Mouse (Mus musculus) embryonic facial prominence, embryonic 15.5 days (tissue): ENCODE results near the gene 1700008O03Rik. TPM values are rescaled to one million over a fixed set of nuclear protein-coding genes. Genes with fewer than 3 reads are reported as not detected.
A peak's percentile ranks its signal among the peaks of the same experiment; 100 is the strongest.

Source experiments
- ATAC-seq: fragments of 200-750 bp; cut with Nextera tagmentation; 2 replicates; pipeline ENCODE4 v1.8.0; 2017; ENCODE audit warnings: low read depth, moderate TSS enrichment; ENCODE audit not compliant: insufficient number of reproducible peaks, low FRiP score, low TSS enrichment
- H3K27ac ChIP-seq: fragments of 300-500 bp; sonication (generic); replicated peaks from 2 replicates; pipeline ENCODE4 v1.5.1; 2015; ENCODE audit warnings: mild to moderate bottlenecking, inconsistent platforms
- H3K27me3 ChIP-seq: fragments of 300-500 bp; sonication (generic); 2 replicates; pipeline ENCODE4 v1.6.1; 2015; ENCODE audit warnings: inconsistent platforms
- H3K36me3 ChIP-seq: fragments of 300-500 bp; sonication (generic); 2 replicates; pipeline ENCODE4 v1.6.1; 2015; ENCODE audit warnings: mild to moderate bottlenecking, inconsistent platforms
- H3K4me1 ChIP-seq: fragments of 300-500 bp; sonication (generic); 2 replicates; pipeline ENCODE4 v1.6.1; 2015; ENCODE audit warnings: inconsistent platforms
- H3K4me2 ChIP-seq: fragments of 300-500 bp; sonication (generic); replicated peaks from 2 replicates; pipeline ENCODE4 v1.6.1; 2015; ENCODE audit warnings: mild to moderate bottlenecking, inconsistent platforms
- H3K4me3 ChIP-seq: fragments of 300-500 bp; sonication (generic); replicated peaks from 2 replicates; pipeline ENCODE4 v1.5.1; 2015; ENCODE audit warnings: mild to moderate bottlenecking, inconsistent platforms
- H3K9ac ChIP-seq: fragments of 300-500 bp; sonication (generic); 2 replicates; pipeline ENCODE4 v1.6.1; 2015; ENCODE audit warnings: inconsistent platforms
- H3K9me3 ChIP-seq: fragments of 300-500 bp; sonication (generic); replicated peaks from 2 replicates; pipeline ENCODE4 v1.6.1; 2016; ENCODE audit warnings: inconsistent platforms
- WGBS: fragments of 180-500 bp; shearing (Covaris S2); methylation state at CpG from one replicate; pipeline ENCODE4 v1.1.7; 2015; 5-methylcytosine and 5-hydroxymethylcytosine counted together
- polyA plus RNA-seq: library from polyadenylated mRNA; unstranded; fragments of >200 nt; fragmentation: Nextera tagmentation; extraction: Ambion mirVana; gene quantifications from 2 replicates; pipeline ENCODE4 v1.2.1, GENCODE M21; 2015

The 1700008O03Rik gene
- polyA plus RNA-seq, 1 experiment from 2014 or later, result 1.5 TPM

DNA sequence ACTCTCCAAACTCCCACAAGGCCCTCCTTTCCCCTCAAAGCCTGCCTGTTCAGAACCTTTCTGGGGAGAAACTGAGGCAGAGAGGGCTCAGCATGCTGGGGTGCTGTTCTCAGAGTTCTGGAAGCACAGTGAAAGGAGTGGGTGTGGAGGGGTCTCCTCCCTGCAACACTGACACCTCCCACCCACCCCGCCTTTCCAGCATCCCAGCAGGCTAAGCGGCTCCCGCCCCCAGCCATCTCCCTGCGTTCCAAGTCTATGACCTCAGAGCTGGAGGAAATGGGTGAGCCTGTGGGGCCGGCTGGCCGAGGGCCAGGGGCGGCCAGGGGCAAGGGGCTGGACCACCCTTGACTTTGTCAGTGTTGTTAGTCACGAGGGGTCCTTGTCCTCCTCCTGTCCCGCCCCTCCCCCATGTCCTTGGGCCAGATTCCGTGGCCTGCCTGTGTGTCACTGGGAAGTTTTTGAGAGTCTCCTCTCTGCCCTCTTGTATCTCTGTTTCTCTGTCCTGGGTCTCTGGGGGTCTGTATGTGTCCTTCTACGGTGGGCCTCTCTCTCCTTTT is 42.1 kb downstream of the 1700008O03Rik start:
- H3K36me3 ChIP-seq, result no peaks in the 10 kb centered on the region
- H3K27ac ChIP-seq, result no peak overlapping the region
- no peaks in the 10 kb centered on the region for H3K4me1 ChIP-seq
- ATAC-seq, result peak; percentile 12; the same call in 1 of the 2 replicates
- H3K4me3 ChIP-seq, result no peak overlapping the region
- H3K9me3 ChIP-seq, result no peaks in the 10 kb centered on the region
- no peak overlapping the region for H3K9ac ChIP-seq
- no peak overlapping the region for H3K4me2 ChIP-seq
- WGBS, result 10% methylated on average over 11 of the region's 11 CpGs
- H3K27me3 ChIP-seq, result peaks cover 27% of the 10 kb centered on the region

DNA sequence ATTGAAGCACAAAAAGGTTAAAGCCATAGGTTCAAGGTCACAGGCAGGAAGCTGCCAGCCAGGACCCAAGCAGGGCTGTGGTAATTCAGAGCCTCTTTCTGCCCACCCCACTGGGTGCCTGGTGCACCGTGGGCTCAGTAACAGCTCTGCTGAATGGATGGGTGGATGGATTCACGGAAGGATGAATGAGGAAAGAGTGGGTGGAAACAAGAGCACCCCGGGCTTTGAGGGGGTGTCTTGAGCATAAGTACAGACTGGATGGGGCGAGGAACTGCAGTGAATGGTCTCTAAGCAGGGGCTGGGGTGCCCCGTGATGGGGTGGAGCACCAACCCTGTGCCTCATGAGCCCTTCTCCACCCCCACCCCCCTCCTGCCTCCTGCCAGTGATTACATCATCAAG is 43.9 kb downstream of the 1700008O03Rik start:
- no peak overlapping the region for H3K27ac ChIP-seq
- no peak overlapping the region for H3K4me3 ChIP-seq
- H3K4me1 ChIP-seq, result no peaks in the 10 kb centered on the region
- H3K9ac ChIP-seq, result no peak overlapping the region
- WGBS, result 63% methylated on average over 5 of the region's 5 CpGs
- no peak overlapping the region for H3K4me2 ChIP-seq
- peaks cover 45% of the 10 kb centered on the region for H3K27me3 ChIP-seq
- no peaks in the 10 kb centered on the region for H3K36me3 ChIP-seq
- H3K9me3 ChIP-seq, result no peaks in the 10 kb centered on the region
- ATAC-seq, result no peak

DNA sequence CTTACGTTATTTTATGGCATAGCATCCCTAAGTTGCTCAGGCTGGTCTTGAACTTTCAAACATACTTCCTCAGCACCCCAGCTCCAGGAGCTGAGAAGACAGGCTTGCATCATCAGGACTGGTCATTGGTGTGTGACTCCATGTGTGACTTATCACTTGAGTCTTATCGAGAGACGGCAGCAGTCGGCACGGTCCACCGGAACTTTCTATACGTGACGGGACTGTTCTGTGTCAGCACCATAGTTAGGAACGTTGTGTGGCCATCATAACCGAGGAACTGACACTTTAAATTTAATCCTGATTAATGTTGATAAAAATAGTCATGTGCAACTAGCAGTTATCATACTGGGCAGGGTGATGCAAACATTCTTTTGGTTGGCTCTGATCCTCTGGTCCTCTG is 44.5 kb downstream of the 1700008O03Rik start:
- H3K4me1 ChIP-seq, result peaks cover 4% of the 10 kb centered on the region
- H3K9me3 ChIP-seq, result no peaks in the 10 kb centered on the region
- no peak overlapping the region for H3K4me2 ChIP-seq
- no peak overlapping the region for H3K27ac ChIP-seq
- H3K27me3 ChIP-seq, result peaks cover 51% of the 10 kb centered on the region
- no peaks in the 10 kb centered on the region for H3K36me3 ChIP-seq
- no peak overlapping the region for H3K4me3 ChIP-seq
- WGBS, result 86% methylated on average over 10 of the region's 10 CpGs
- no peak overlapping the region for H3K9ac ChIP-seq
- ATAC-seq, result no peak

DNA sequence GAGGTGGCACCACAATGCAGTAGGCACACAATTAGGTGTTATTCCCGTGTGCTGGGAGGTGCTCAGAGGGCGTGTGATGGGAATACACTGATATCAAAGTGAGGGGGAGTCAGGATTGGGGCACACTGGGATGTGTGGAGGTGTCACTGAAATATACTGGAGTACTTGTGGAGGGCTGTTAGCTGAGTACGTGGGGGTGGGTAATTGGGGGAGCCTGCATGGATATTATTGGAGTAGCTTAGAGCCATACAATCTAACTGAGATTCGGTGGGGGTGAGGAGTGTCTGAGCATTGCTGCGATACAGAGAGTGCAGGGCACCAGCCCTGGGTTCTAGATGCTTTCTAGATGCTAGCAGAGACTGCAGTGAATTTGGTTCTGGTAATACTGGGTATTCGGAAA is 45.4 kb downstream of the 1700008O03Rik start:
- no peaks in the 10 kb centered on the region for H3K36me3 ChIP-seq
- no peak for ATAC-seq
- H3K4me1 ChIP-seq, result peaks cover 12% of the 10 kb centered on the region
- peaks cover 60% of the 10 kb centered on the region for H3K27me3 ChIP-seq
- no peak overlapping the region for H3K27ac ChIP-seq
- H3K4me3 ChIP-seq, result no peak overlapping the region
- H3K9ac ChIP-seq, result no peak overlapping the region
- no peak overlapping the region for H3K4me2 ChIP-seq
- no peaks in the 10 kb centered on the region for H3K9me3 ChIP-seq
- WGBS, result 60% methylated on average over 6 of the region's 6 CpGs

DNA sequence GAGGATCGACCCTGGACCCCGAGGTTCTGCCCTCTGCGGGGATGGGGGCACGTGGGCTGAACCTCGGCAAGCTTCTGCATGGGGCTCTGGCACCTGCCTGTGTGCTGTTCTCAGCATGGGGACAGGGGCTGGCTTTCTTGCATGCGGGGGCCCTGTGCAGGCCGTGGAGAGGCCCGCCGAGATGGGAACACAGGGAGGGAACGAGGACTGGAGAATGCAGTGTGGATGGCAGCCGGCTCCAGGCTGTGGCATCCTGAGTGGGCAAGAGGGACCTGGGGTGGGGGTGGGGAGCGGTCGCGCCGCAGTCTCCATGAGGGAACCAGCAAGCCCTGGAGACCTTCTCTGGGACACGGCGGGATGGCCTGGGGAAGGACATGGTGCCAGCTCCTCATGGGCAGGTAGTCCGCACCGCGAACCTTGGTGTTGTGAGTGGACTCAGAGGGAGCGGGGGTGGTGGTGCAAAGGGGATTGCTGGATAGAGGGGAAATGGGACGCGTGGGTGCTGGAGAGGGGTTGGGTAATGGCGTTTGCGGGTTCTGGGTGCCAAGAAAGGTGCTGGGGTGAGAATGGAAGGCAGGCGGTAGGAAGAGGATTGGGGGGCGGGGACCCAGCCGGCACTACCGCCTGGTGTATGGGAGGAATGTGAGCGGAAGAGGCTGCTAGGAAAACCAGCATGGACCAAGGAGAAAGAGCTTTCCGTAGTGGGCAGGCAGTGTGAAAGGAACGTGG is 48.3 kb downstream of the 1700008O03Rik start:
- 4% methylated on average over 32 of the region's 32 CpGs for WGBS
- no peak for ATAC-seq
- H3K4me2 ChIP-seq, result no peak overlapping the region

DNA sequence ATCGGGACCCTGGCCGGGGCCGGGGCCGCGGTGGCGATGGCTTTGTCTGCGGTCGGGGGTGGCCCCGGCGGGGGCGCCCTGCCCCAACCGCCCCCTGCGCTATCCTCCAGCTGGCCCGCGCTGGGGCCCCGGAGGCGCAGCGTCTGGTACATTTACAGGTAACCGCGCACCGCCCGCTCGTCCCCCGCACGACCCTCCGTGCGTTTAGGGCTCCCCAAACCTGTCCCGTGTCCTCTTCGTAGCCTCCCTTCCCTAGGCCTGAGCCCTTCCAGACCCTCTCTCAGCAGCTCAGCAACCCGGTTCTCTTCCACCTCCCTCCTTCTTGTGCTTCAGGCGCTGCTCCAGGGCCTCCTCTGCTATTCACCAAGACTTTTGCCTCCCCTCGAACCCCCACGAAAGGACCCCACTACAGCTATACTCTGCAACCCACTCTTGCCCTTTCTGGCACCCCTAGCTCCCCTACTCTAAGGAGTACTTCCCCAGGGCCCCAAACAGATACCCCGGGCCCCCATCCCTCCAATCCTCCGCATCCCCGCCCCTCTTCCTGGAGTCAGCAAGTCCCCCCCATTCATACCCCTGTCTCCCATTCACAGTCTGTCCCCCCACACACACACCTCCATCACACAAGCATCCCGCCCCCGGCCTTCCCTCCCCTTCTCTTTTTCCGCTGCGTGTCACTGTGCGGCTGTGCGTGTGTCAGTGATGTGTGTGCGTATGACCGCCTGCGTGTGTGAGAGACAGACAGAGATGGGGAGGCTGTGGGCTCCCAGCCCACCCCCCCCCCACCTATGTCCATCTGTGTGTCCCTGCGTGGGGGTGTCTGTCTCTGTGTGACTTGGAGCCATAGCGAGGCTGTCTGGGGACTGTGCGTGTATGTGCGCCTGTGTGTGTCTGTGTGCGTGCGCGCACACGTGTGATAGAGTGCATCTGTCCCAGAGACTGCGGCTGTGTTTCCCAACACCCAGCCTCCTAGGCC is 49.3 kb downstream of the 1700008O03Rik start:
- H3K36me3 ChIP-seq, result no peaks in the 10 kb centered on the region
- H3K4me1 ChIP-seq, result peaks cover 13% of the 10 kb centered on the region
- H3K4me3 ChIP-seq, result peak overlapping the region; percentile 38
- no peak overlapping the region for H3K9ac ChIP-seq
- WGBS, result 3% methylated on average over 47 of the region's 54 CpGs
- H3K4me2 ChIP-seq, result peak overlapping the region; percentile 79
- H3K27ac ChIP-seq, result no peak overlapping the region
- H3K27me3 ChIP-seq, result peaks cover 80% of the 10 kb centered on the region
- no peaks in the 10 kb centered on the region for H3K9me3 ChIP-seq
- no peak for ATAC-seq

More for the DNA sequence above, 48.3 kb downstream of the 1700008O03Rik start:
- Histone ChIP-seq H3K4me1 (peaks cover 13% of the 10 kb centered on the region), H3K4me3 (no peak overlapping the region), H3K27me3 (peaks cover 84% of the 10 kb centered on the region), H3K27ac (no peak overlapping the region), H3K36me3 (no peaks in the 10 kb centered on the region), H3K9me3 (no peaks in the 10 kb centered on the region), H3K9ac (no peak overlapping the region)

DNA sequence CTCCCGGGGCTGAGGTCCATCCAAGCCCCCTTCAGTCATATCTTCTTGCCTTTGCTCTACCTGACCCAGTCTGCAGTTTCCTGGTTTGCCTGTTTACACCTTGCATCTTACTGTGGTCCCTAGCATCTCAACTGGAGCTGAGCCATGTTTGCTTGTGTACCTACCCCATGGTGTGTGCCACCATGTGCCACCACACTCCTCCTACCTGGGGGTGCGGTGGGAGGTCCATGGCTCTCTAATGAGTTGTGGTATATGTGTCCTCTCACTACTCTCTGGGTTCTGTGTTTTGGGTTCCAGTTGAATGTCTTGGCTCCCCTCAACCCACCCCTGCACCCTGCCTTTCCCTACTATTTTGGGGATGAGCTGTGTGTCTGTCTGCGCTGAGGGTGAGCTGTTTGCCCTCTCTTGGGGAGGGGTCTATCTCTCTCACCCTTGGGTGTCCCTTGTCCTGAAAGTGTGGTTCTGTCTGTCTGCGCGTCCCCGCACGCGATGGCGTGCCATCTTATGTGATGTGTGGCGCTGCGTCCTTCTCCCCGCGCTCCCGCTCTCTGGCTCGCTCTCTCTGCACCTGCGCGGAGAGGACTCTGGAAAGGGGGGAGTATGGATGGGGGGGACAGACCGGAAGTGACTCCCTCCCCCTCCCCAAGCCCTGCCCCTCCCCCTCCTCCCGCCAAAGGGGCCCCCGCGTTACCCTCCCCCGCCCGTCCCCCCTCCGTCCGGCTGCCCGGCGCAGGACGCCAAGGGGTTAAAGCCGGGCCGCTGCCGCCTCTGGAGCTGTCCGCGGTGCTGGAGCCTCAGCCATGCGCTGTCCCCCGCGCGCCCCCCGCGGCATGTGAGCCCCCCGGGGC is 50.4 kb downstream of the 1700008O03Rik start:
- Histone ChIP-seq H3K27ac (no peak overlapping the region), H3K27me3 (peaks cover 73% of the 10 kb centered on the region), H3K4me1 (peaks cover 13% of the 10 kb centered on the region), H3K4me3 (peak overlapping the region; percentile 38), H3K9me3 (no peaks in the 10 kb centered on the region), H3K4me2 (peak overlapping the region; percentile 79), H3K9ac (no peak overlapping the region), H3K36me3 (no peaks in the 10 kb centered on the region)
- no peak for ATAC-seq
- 5% methylated on average over 28 of the region's 40 CpGs for WGBS

DNA sequence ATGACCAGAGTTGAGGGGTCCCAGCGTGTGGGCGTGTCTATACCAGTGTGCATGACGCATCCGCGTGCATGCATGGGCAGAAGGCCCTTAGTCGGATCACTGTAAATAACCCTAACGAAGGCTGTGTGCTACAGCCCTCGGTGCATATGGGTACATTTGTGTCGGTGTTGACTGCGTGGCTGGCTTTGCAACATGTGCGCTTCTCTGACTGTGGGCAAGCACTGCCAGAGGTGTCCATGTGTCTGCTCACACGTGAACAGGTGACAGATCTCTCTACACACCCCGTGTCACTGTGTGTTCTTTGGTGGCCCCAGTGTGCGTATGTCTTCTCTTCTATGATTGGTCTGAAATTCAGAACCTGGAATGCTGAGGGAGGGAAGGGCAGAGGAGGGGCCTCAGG is 51.5 kb downstream of the 1700008O03Rik start:
- peaks cover 68% of the 10 kb centered on the region for H3K27me3 ChIP-seq
- no peak overlapping the region for H3K9ac ChIP-seq
- no peak overlapping the region for H3K4me3 ChIP-seq
- H3K9me3 ChIP-seq, result no peaks in the 10 kb centered on the region
- H3K27ac ChIP-seq, result no peak overlapping the region
- WGBS, result 58% methylated on average over 14 of the region's 14 CpGs
- no peak for ATAC-seq
- peaks cover 13% of the 10 kb centered on the region for H3K4me1 ChIP-seq
- no peaks in the 10 kb centered on the region for H3K36me3 ChIP-seq
- H3K4me2 ChIP-seq, result no peak overlapping the region

DNA sequence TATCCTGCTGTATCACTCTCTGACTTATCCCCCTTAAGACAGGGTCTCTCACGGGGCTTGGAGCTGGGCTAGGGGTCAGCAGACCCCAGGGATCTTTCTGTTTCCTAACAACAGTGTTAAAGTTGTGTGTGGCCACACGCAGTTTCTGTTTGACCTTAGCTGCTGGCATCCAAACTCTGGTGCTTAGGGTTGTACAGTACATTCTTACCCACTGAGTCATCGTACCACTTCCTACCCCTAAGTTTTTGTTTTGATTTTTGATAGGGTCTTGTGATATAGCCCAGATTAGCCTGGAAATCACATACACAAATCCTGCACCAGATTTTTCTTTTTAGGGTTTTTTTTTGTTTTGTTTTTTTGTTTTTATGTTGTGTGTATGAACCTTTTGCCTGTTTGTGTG is 53.3 kb downstream of the 1700008O03Rik start:
- no peak overlapping the region for H3K4me2 ChIP-seq
- H3K4me3 ChIP-seq, result no peak overlapping the region
- no peak overlapping the region for H3K9ac ChIP-seq
- H3K9me3 ChIP-seq, result no peaks in the 10 kb centered on the region
- ATAC-seq, result no peak
- 54% methylated on average over 3 of the region's 3 CpGs for WGBS
- H3K27me3 ChIP-seq, result peaks cover 50% of the 10 kb centered on the region
- H3K36me3 ChIP-seq, result no peaks in the 10 kb centered on the region
- peaks cover 13% of the 10 kb centered on the region for H3K4me1 ChIP-seq
- no peak overlapping the region for H3K27ac ChIP-seq

DNA sequence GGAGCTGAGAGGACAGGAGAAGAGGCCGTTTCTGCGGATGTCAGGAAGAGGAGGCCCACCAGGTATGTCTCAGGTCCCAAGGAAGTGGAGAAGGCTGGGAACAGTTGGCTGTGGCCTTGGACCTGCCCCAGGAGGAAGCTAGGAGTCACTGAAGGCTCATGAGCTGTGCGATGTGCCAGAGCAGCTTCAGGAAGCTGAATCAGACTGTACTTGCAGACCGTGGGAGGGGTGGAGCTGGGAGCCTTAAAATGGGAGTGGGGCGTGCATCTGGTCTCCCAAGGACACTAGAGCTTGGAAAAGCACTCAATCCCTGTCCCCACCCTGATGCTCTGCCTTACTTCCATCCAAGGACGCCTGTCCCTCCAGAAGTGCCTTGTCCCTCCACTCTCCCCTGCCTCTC is 59.0 kb downstream of the 1700008O03Rik start:
- no peak overlapping the region for H3K9ac ChIP-seq
- no peak for ATAC-seq
- H3K4me1 ChIP-seq, result no peaks in the 10 kb centered on the region
- no peaks in the 10 kb centered on the region for H3K9me3 ChIP-seq
- H3K4me3 ChIP-seq, result no peak overlapping the region
- no peak overlapping the region for H3K4me2 ChIP-seq
- no peak overlapping the region for H3K27ac ChIP-seq
- H3K36me3 ChIP-seq, result peaks cover 8% of the 10 kb centered on the region; the same call in 1 of the 2 replicates
- 69% methylated on average over 6 of the region's 6 CpGs for WGBS
- peaks cover 17% of the 10 kb centered on the region for H3K27me3 ChIP-seq
